Mouse (Mus musculus): ENCODE measurements around the gene Dnajc25. TPM values are rescaled to one million over a fixed set of nuclear protein-coding genes. Genes with fewer than 3 reads are reported as not detected.

The Dnajc25 gene
- polyA plus RNA-seq, 2 experiments: 2.4 to 7.1 TPM

GRCm38 (mm10) chr4:59047222-59047621 lies 52.4 kb downstream of the Dnajc25 start:
- 40% methylated on average over 3 of the region's 3 CpGs for WGBS (ENCODE audit: insufficient replicate concordance)
- Histone ChIP-seq H3K4me2 (ENCODE audit: low read depth) (no peak overlapping the region), H3K9ac (replicated peaks) (no peak overlapping the region), H3K9me3 (ENCODE audit: control insufficient read depth, low read length) (no peaks in the 10 kb centered on the region), H3K4me1 (replicated peaks; ENCODE audit: control insufficient read depth in 2 of 2, insufficient read depth in 2 of 2, low read length in 1 of 2) (no peaks in the 10 kb centered on the region), H3K27me3 (ENCODE audit: control insufficient read depth, insufficient read depth, low read length) (no peaks in the 10 kb centered on the region), H3K27ac (no peak overlapping the region), H3K4me3 (ENCODE audit: insufficient read depth in 1 of 2, low read depth in 2 of 2, low read length in 2 of 2) (no peak overlapping the region), H3K36me3 (replicated peaks; ENCODE audit: control insufficient read depth, insufficient read depth, low read depth) (no peaks in the 10 kb centered on the region)
- ATAC-seq (ENCODE audit: insufficient read depth): no peak
- no peak for TF ChIP-seq CTCF (IDR thresholded peaks at IDR 0.05; ENCODE audit: low read depth)
- TF ChIP-seq EP300 (IDR thresholded peaks at IDR 0.05; ENCODE audit: low read depth): no peak
- DNase-seq (ENCODE audit: low read depth in 3 of 3, low spot score in 3 of 3): no peak

- no peaks in the 10 kb centered on the region for H3K27me3 ChIP-seq (ENCODE audit: control insufficient read depth, insufficient read depth, low read length)
- no peaks in the 10 kb centered on the region for H3K4me1 ChIP-seq (replicated peaks; ENCODE audit: control insufficient read depth in 2 of 2, insufficient read depth in 2 of 2, low read length in 1 of 2)
- no peaks in the 10 kb centered on the region for H3K9me3 ChIP-seq (ENCODE audit: control insufficient read depth, low read length)
- no peak overlapping the region for H3K4me3 ChIP-seq (ENCODE audit: insufficient read depth in 1 of 2, low read depth in 2 of 2, low read length in 2 of 2)
- no peak overlapping the region for H3K4me2 ChIP-seq (ENCODE audit: low read depth)
- H3K36me3 ChIP-seq (replicated peaks; ENCODE audit: control insufficient read depth, insufficient read depth, low read depth): no peaks in the 10 kb centered on the region
- WGBS (ENCODE audit: insufficient replicate concordance): 41% methylated on average over 1 of the region's 1 CpGs
- DNase-seq (ENCODE audit: low read depth in 3 of 3, low spot score in 3 of 3): no peak
- no peak for TF ChIP-seq CTCF (IDR thresholded peaks at IDR 0.05; ENCODE audit: low read depth)
- no peak overlapping the region for H3K9ac ChIP-seq (replicated peaks)
- ATAC-seq (ENCODE audit: insufficient read depth): no peak
- no peak overlapping the region for H3K27ac ChIP-seq
Measured at GRCm38 (mm10) chr4:59051081-59051480, 56.2 kb downstream of the Dnajc25 start.

- no peaks in the 10 kb centered on the region for H3K27me3 ChIP-seq (ENCODE audit: control insufficient read depth, insufficient read depth, low read length)
- 40% methylated on average over 3 of the region's 3 CpGs for WGBS (ENCODE audit: insufficient replicate concordance)
- H3K9me3 ChIP-seq (ENCODE audit: control insufficient read depth, low read length): no peaks in the 10 kb centered on the region
- no peaks in the 10 kb centered on the region for H3K36me3 ChIP-seq (replicated peaks; ENCODE audit: control insufficient read depth, insufficient read depth, low read depth)
- ATAC-seq (ENCODE audit: insufficient read depth) (no peak), DNase-seq (ENCODE audit: low read depth in 3 of 3, low spot score in 3 of 3) (no peak)
- no peaks in the 10 kb centered on the region for H3K4me1 ChIP-seq (replicated peaks; ENCODE audit: control insufficient read depth in 2 of 2, insufficient read depth in 2 of 2, low read length in 1 of 2)
- no peak overlapping the region for H3K4me3 ChIP-seq (ENCODE audit: insufficient read depth in 1 of 2, low read depth in 2 of 2, low read length in 2 of 2)
- H3K9ac ChIP-seq (replicated peaks): no peak overlapping the region
- TF ChIP-seq EP300 (IDR thresholded peaks at IDR 0.05; ENCODE audit: low read depth) (no peak), CTCF (IDR thresholded peaks at IDR 0.05; ENCODE audit: low read depth) (no peak)
- no peak overlapping the region for H3K27ac ChIP-seq
- H3K4me2 ChIP-seq (ENCODE audit: low read depth): no peak overlapping the region
Measured at GRCm38 (mm10) chr4:59057929-59058328, 63.1 kb downstream of the Dnajc25 start.

GRCm38 (mm10) chr4:59062526-59062925 lies 67.7 kb downstream of the Dnajc25 start:
- Histone ChIP-seq H3K27ac (no peak overlapping the region), H3K4me1 (replicated peaks; ENCODE audit: control insufficient read depth in 2 of 2, insufficient read depth in 2 of 2, low read length in 1 of 2) (no peaks in the 10 kb centered on the region), H3K9me3 (ENCODE audit: control insufficient read depth, low read length) (no peaks in the 10 kb centered on the region), H3K36me3 (replicated peaks; ENCODE audit: control insufficient read depth, insufficient read depth, low read depth) (no peaks in the 10 kb centered on the region), H3K27me3 (ENCODE audit: control insufficient read depth, insufficient read depth, low read length) (no peaks in the 10 kb centered on the region), H3K4me2 (ENCODE audit: low read depth) (no peak overlapping the region), H3K9ac (replicated peaks) (no peak overlapping the region), H3K4me3 (ENCODE audit: insufficient read depth in 1 of 2, low read depth in 2 of 2, low read length in 2 of 2) (no peak overlapping the region)
- TF ChIP-seq EP300 (IDR thresholded peaks at IDR 0.05; ENCODE audit: low read depth) (no peak), CTCF (IDR thresholded peaks at IDR 0.05; ENCODE audit: low read depth) (no peak)
- no peak for ATAC-seq (ENCODE audit: insufficient read depth)
- WGBS (ENCODE audit: insufficient replicate concordance): 73% methylated on average over 12 of the region's 12 CpGs
- DNase-seq (ENCODE audit: low read depth in 3 of 3, low spot score in 3 of 3): no peak

- ATAC-seq (ENCODE audit: insufficient read depth): no peak
- no peak for DNase-seq (ENCODE audit: low read depth in 3 of 3, low spot score in 3 of 3)
- no peak overlapping the region for H3K27ac ChIP-seq
- no peaks in the 10 kb centered on the region; the same call in 1 of the 2 replicates for H3K27me3 ChIP-seq (ENCODE audit: control insufficient read depth, insufficient read depth, low read length)
- H3K9ac ChIP-seq (replicated peaks): no peak overlapping the region
- no peak overlapping the region for H3K4me2 ChIP-seq (ENCODE audit: low read depth)
- WGBS (ENCODE audit: insufficient replicate concordance): 43% methylated on average over 3 of the region's 3 CpGs
- no peaks in the 10 kb centered on the region for H3K36me3 ChIP-seq (replicated peaks; ENCODE audit: control insufficient read depth, insufficient read depth, low read depth)
- no peak for TF ChIP-seq CTCF (IDR thresholded peaks at IDR 0.05; ENCODE audit: low read depth)
- no peak for TF ChIP-seq EP300 (IDR thresholded peaks at IDR 0.05; ENCODE audit: low read depth)
- no peaks in the 10 kb centered on the region for H3K4me1 ChIP-seq (replicated peaks; ENCODE audit: control insufficient read depth in 2 of 2, insufficient read depth in 2 of 2, low read length in 1 of 2)
- H3K4me3 ChIP-seq (ENCODE audit: insufficient read depth in 1 of 2, low read depth in 2 of 2, low read length in 2 of 2): no peak overlapping the region
- no peaks in the 10 kb centered on the region for H3K9me3 ChIP-seq (ENCODE audit: control insufficient read depth, low read length)
Measured at GRCm38 (mm10) chr4:59069276-59069675, 74.4 kb downstream of the Dnajc25 start.

Other genes starting within 250 kb of the Dnajc25 start
- not detected in 2 replicates for gene Olfr267, start 207.3 kb upstream of the Dnajc25 start, polyA plus RNA-seq (2012; rRNA removed)
- gene Olfr267, start 207.3 kb upstream of the Dnajc25 start, polyA plus RNA-seq (2014; fragmentation: Nextera tagmentation; extraction: Ambion mirVana): 0.06 TPM in 1 of 2 replicates, not detected in the other
- gene Ecpas, start 82.3 kb upstream of the Dnajc25 start, polyA plus RNA-seq (2012; rRNA removed): 5.5 and 9.7 TPM in 2 replicates
- gene Ecpas, start 82.3 kb upstream of the Dnajc25 start, polyA plus RNA-seq (2014; fragmentation: Nextera tagmentation; extraction: Ambion mirVana): 16.8 and 20.8 TPM in 2 replicates
- gene Zkscan16, start 51.4 kb upstream of the Dnajc25 start, polyA plus RNA-seq (2012; rRNA removed): 0.03 and 0.08 TPM in 2 replicates
- 0.06 and 0.11 TPM in 2 replicates for gene Zkscan16, start 51.4 kb upstream of the Dnajc25 start, polyA plus RNA-seq (2014; fragmentation: Nextera tagmentation; extraction: Ambion mirVana)
- gene Ptgr1, start 7.9 kb upstream of the Dnajc25 start, polyA plus RNA-seq (2012; rRNA removed): 6.2 and 11.1 TPM in 2 replicates
- gene Ptgr1, start 7.9 kb upstream of the Dnajc25 start, polyA plus RNA-seq (2014; fragmentation: Nextera tagmentation; extraction: Ambion mirVana): 14.8 and 16.0 TPM in 2 replicates
- gene Gm20503, start 8.1 kb downstream of the Dnajc25 start, polyA plus RNA-seq (2012; rRNA removed): not detected in 2 replicates
- 4.4 and 5.1 TPM in 2 replicates for gene Gm20503, start 8.1 kb downstream of the Dnajc25 start, polyA plus RNA-seq (2014; fragmentation: Nextera tagmentation; extraction: Ambion mirVana)
- gene Gng10, start 40.0 kb downstream of the Dnajc25 start, polyA plus RNA-seq (2012; rRNA removed): 8.8 and 10.7 TPM in 2 replicates
- gene Gng10, start 40.0 kb downstream of the Dnajc25 start, polyA plus RNA-seq (2014; fragmentation: Nextera tagmentation; extraction: Ambion mirVana): 30.2 and 30.9 TPM in 2 replicates
- not detected in 2 replicates for gene AI481877, start 143.9 kb downstream of the Dnajc25 start, polyA plus RNA-seq (2012; rRNA removed)
- not detected in 2 replicates for gene AI481877, start 143.9 kb downstream of the Dnajc25 start, polyA plus RNA-seq (2014; fragmentation: Nextera tagmentation; extraction: Ambion mirVana)
- 19.3 and 21.7 TPM in 2 replicates for gene Ugcg, start 194.2 kb downstream of the Dnajc25 start, polyA plus RNA-seq (2012; rRNA removed)
- 7.5 and 9.9 TPM in 2 replicates for gene Ugcg, start 194.2 kb downstream of the Dnajc25 start, polyA plus RNA-seq (2014; fragmentation: Nextera tagmentation; extraction: Ambion mirVana)